Mouse (Mus musculus) forebrain, embryonic 16.5 days (tissue): ENCODE data around the gene Fam45a. TPM values are rescaled to one million over a fixed set of nuclear protein-coding genes. Genes with fewer than 3 reads are reported as not detected.

Experiments
- ATAC-seq: fragments of 200-750 bp; cut with Nextera tagmentation; 2 replicates; pipeline ENCODE4 v1.8.0; 2017; ENCODE audit warnings: mild to moderate bottlenecking, moderate library complexity
- H3K27ac ChIP-seq: fragments of 300-500 bp; sonication (generic); 2 replicates; pipeline ENCODE4 v1.5.1; 2014; ENCODE audit warnings: low read length, control low read depth
- H3K27me3 ChIP-seq: fragments of 300-500 bp; sonication (generic); replicated peaks from 2 replicates; pipeline ENCODE4 v1.6.1; 2014; ENCODE audit warnings: low read length; ENCODE audit not compliant: control insufficient read depth, insufficient read depth
- H3K36me3 ChIP-seq: fragments of 300-500 bp; sonication (generic); 2 replicates; pipeline ENCODE4 v1.6.1; 2014; ENCODE audit not compliant: control insufficient read depth, insufficient read depth
- H3K4me1 ChIP-seq: fragments of 300-500 bp; sonication (generic); replicated peaks from 2 replicates; pipeline ENCODE4 v1.6.1; 2014; ENCODE audit warnings: low read length; ENCODE audit not compliant: control insufficient read depth, insufficient read depth
- H3K4me2 ChIP-seq: fragments of 300-500 bp; sonication (generic); 2 replicates; pipeline ENCODE4 v1.6.1; 2014; ENCODE audit warnings: mild to moderate bottlenecking, low read length, control low read depth
- H3K4me3 ChIP-seq: fragments of 300-500 bp; sonication (generic); replicated peaks from 2 replicates; pipeline ENCODE4 v1.5.1; 2014; ENCODE audit warnings: mild to moderate bottlenecking, low read length, control low read depth
- H3K9ac ChIP-seq: fragments of 300-500 bp; sonication (generic); replicated peaks from 2 replicates; pipeline ENCODE4 v1.6.1; 2014; ENCODE audit warnings: low read depth, low read length, control low read depth
- H3K9me3 ChIP-seq: fragments of 300-500 bp; sonication (generic); 2 replicates; pipeline ENCODE4 v1.6.1; 2016; ENCODE audit warnings: low read length; ENCODE audit not compliant: control insufficient read depth
- WGBS: fragments of 180-500 bp; shearing (Covaris S2); extraction: QIAGEN DNeasy Blood & Tissue Kit; methylation state at CpG from one replicate; pipeline ENCODE4 v1.1.7; 2014; 5-methylcytosine and 5-hydroxymethylcytosine counted together
- microRNA-seq: library from miRNA; unstranded; fragments of <30 nt; microRNA quantifications from one replicate; pipeline ENCODE4, GENCODE M21; 2017
- polyA plus RNA-seq: library from polyadenylated mRNA; unstranded; fragments of >200 nt; fragmentation: Nextera tagmentation; extraction: Ambion mirVana; gene quantifications from 2 replicates; pipeline ENCODE4 v1.2.1, GENCODE M21; 2015

The Fam45a gene
- polyA plus RNA-seq, 1 experiment from 2014 or later = 42.9 TPM

GRCm38 (mm10) chr19:60872272-60872671 is 60.9 kb downstream of the Fam45a start:
- peaks cover 11% of the 10 kb centered on the region for H3K4me1 ChIP-seq
- H3K36me3 ChIP-seq = 0 out of 2 replicates have a peak, but pooled peaks cover 2% of the 10 kb centered on the region
- H3K4me2 ChIP-seq = no peak overlapping the region
- no peaks in the 10 kb centered on the region for H3K27me3 ChIP-seq
- H3K9me3 ChIP-seq = no peaks in the 10 kb centered on the region
- no peak overlapping the region for H3K4me3 ChIP-seq
- WGBS = 64% methylated on average over 1 of the region's 1 CpGs
- ATAC-seq = no peak
- no peak overlapping the region for H3K9ac ChIP-seq
- no peak overlapping the region for H3K27ac ChIP-seq

- Histone ChIP-seq H3K9me3 (no peaks in the 10 kb centered on the region), H3K4me1 (peaks cover 11% of the 10 kb centered on the region), H3K27me3 (no peaks in the 10 kb centered on the region), H3K4me3 (peak overlapping the region; percentile 63), H3K27ac (no peak overlapping the region), H3K36me3 (no peaks in the 10 kb centered on the region), H3K9ac (no peak overlapping the region), H3K4me2 (peak overlapping the region; percentile 70)
- 29% methylated on average over 4 of the region's 4 CpGs for WGBS
- no peak for ATAC-seq
These were observed 62.1 kb downstream of the Fam45a start for GRCm38 (mm10) chr19:60873501-60873900.

- peak within 1 kb of the TSS; percentile 60 for H3K27ac ChIP-seq
- peak within 1 kb of the TSS; percentile 73 for H3K9ac ChIP-seq
- no peaks in the 10 kb centered on the region for H3K9me3 ChIP-seq
- peak; percentile 98 for ATAC-seq
- peaks cover 11% of the 10 kb centered on the region for H3K4me1 ChIP-seq
- WGBS = under 1% methylated on average over 28 of the region's 28 CpGs
- H3K36me3 ChIP-seq = no peaks in the 10 kb centered on the region
- H3K4me3 ChIP-seq = peak within 1 kb of the TSS; percentile 63
- no peaks in the 10 kb centered on the region for H3K27me3 ChIP-seq
- peak within 1 kb of the TSS; percentile 70 for H3K4me2 ChIP-seq
These were observed 62.8 kb downstream of the Fam45a start, which contains the start of gene Prdx3 for GRCm38 (mm10) chr19:60874064-60874694. Gene Prdx3, minus strand, starts transcription at chr19:60874556.

- Histone ChIP-seq H3K9me3 (no peaks in the 10 kb centered on the region), H3K9ac (no peak overlapping the region), H3K4me3 (no peak overlapping the region), H3K4me2 (no peak overlapping the region), H3K4me1 (no peaks in the 10 kb centered on the region), H3K27me3 (no peaks in the 10 kb centered on the region), H3K27ac (no peak overlapping the region), H3K36me3 (no peaks in the 10 kb centered on the region)
- peak; percentile 70 for ATAC-seq
- WGBS = 3% methylated on average over 3 of the region's 3 CpGs
These were observed 71.7 kb downstream of the Fam45a start for GRCm38 (mm10) chr19:60883129-60883528.

Small RNA genes lying within 50 kb of the gene (microRNA-seq; reads per million reads assigned to microRNA genes)
- not detected for gene mmu-mir-3084-1

Other genes with a start within 250 kb of the Fam45a start
- gene Cacul1, start 230.6 kb upstream of the Fam45a start, polyA plus RNA-seq = 17.6 and 21.7 TPM in 2 replicates
- gene Nanos1, start 55.6 kb upstream of the Fam45a start, polyA plus RNA-seq = 11.5 and 13.0 TPM in 2 replicates
- 123 and 125 TPM in 2 replicates for gene Eif3a, start 20.9 kb upstream of the Fam45a start, polyA plus RNA-seq
- 9.8 and 10.6 TPM in 2 replicates for gene Sfxn4, start 49.9 kb downstream of the Fam45a start, polyA plus RNA-seq
- gene Prdx3, start 63.0 kb downstream of the Fam45a start, polyA plus RNA-seq = 73.0 and 74.1 TPM in 2 replicates
- gene Grk5, start 78.2 kb downstream of the Fam45a start, polyA plus RNA-seq = 2.4 and 2.9 TPM in 2 replicates